Mouse (Mus musculus) G1E (cell line): ENCODE data around the gene Aff3.

Experiments used
- CTCF ChIP-seq: IDR thresholded peaks from 2 replicates; pipeline ENCODE4 v1.5.1; 2012; ENCODE audit warnings: low read depth, low read length, inconsistent platforms, mixed read lengths
- GATA1 ChIP-seq: IDR thresholded peaks from 2 replicates; pipeline ENCODE4 v1.6.1; 2012; ENCODE audit warnings: borderline replicate concordance, low read length, inconsistent platforms, mixed read lengths
- GATA2 ChIP-seq: IDR thresholded peaks from 2 replicates; pipeline ENCODE4 v1.6.1; 2012; ENCODE audit warnings: low read depth, low read length, inconsistent platforms, borderline replicate concordance
- POLR2AphosphoS5 ChIP-seq: IDR thresholded peaks from 2 replicates; pipeline ENCODE4 v1.6.1; 2012; ENCODE audit warnings: low read depth, low read length, inconsistent platforms; ENCODE audit not compliant: insufficient replicate concordance
- TAL1 ChIP-seq: conservative IDR thresholded peaks from 2 replicates; pipeline ENCODE4 v1.6.1; 2012; ENCODE audit warnings: low read depth, low read length, inconsistent platforms, mixed read lengths

DNA sequence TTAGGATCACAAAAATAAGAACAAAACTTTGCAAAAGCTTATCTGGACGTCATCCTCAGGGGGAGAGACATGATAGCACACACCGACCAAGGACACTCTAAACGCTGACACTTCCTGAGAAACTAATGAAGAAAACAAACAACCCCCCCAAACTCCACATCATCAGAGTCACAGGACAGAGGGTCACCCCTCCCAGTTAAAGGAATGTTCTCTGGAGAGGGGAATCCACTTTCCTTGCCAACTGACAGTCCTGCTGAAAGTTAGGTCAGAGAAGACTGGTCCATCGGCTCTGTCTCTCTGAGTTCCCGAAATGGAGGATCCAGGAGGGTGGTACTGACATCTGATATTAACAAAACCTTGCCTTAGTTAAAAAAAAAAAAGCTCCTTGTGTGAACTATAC is 403.7 kb downstream of the Aff3 start:
- no peak for TF ChIP-seq CTCF
- TF ChIP-seq TAL1 = no peak
- TF ChIP-seq GATA1 = no peak
- no peak for TF ChIP-seq POLR2AphosphoS5
- TF ChIP-seq GATA2 = no peak
